In genomic region chr3:145463731-145464130, GRCm38 (mm10) we compare ENCODE assay signal across 23 mouse cellular contexts.
A peak's percentile ranks its signal among the peaks of the same experiment; 100 is the strongest.
DNase-seq lines count a peak whose midpoint lies in the region; ATAC-seq and TF ChIP-seq lines count a peak whose summit lies in the region.
"Had no signal": no experiment of that assay in that cellular context is flagged by ENCODE, and none has a peak within 500 bp of the region (broad histone marks: within the 10 kb centered on the region; RNA-seq: fewer than 3 reads in every experiment).

No protein-coding gene starts in this region.

- H3K9ac ChIP-seq in forebrain, embryonic 12.5 days = no peak overlapping the region
- H3K9ac ChIP-seq in hindbrain, embryonic 12.5 days = no peak overlapping the region
- H3K9ac ChIP-seq in hindbrain, postnatal 0 days (replicated peaks; ENCODE audit: low read length) = no peak overlapping the region
- H3K9ac ChIP-seq in neural tube, embryonic 12.5 days = no peak overlapping the region
- H3K9ac ChIP-seq: embryonic facial prominence, embryonic 15.5 days; heart, embryonic 15.5 days; hindbrain, embryonic 14.5 days had no signal

- no peak for DNase-seq in forebrain, embryonic 10.5 days (ENCODE audit: extremely low spot score, low spot score)
- DNase-seq in hindbrain, postnatal 0 days (ENCODE audit: low spot score) = no peak
- no peak for DNase-seq in neural tube, embryonic 10.5 days (ENCODE audit: extremely low spot score, low spot score)
- no peak for DNase-seq in ovary, postnatal 10 days (ENCODE audit: low spot score)
- DNase-seq: adrenal gland, postnatal 14 days; cerebellum, adult 11-12 months; cerebellum, adult 9-11 months; cerebellum, postnatal 36 days; gastrocnemius, postnatal 10 days; heart, adult 2 months; heart, postnatal 14 days had no signal

- no peak overlapping the region for H3K27ac ChIP-seq in forebrain, embryonic 12.5 days
- no peak overlapping the region for H3K27ac ChIP-seq in forebrain, embryonic 10.5 days
- no peak overlapping the region for H3K27ac ChIP-seq in hindbrain, embryonic 12.5 days
- H3K27ac ChIP-seq in hindbrain, postnatal 0 days = no peak overlapping the region
- no peak overlapping the region for H3K27ac ChIP-seq in neural tube, embryonic 12.5 days
- H3K27ac ChIP-seq: embryonic facial prominence, embryonic 15.5 days; heart, adult 2 months; heart, embryonic 15.5 days; hindbrain, embryonic 14.5 days had no signal

- H3K27me3 ChIP-seq in forebrain, embryonic 12.5 days = no peaks in the 10 kb centered on the region
- H3K27me3 ChIP-seq in forebrain, embryonic 10.5 days (ENCODE audit: poor library complexity, severe bottlenecking) = no peaks in the 10 kb centered on the region
- H3K27me3 ChIP-seq in hindbrain, embryonic 12.5 days = no peaks in the 10 kb centered on the region
- H3K27me3 ChIP-seq in hindbrain, postnatal 0 days (ENCODE audit: insufficient read depth, low read length) = no peaks in the 10 kb centered on the region
- H3K27me3 ChIP-seq in neural tube, embryonic 12.5 days (replicated peaks) = no peaks in the 10 kb centered on the region
- H3K27me3 ChIP-seq: embryonic facial prominence, embryonic 15.5 days; Patski had no signal

- 0 out of 2 replicates have a peak, but pooled peaks have one; percentile 46 for ATAC-seq in forebrain, embryonic 12.5 days (ENCODE audit: low FRiP score)
- ATAC-seq in hindbrain, embryonic 12.5 days (ENCODE audit: low FRiP score) = peak; percentile 78
- ATAC-seq in hindbrain, postnatal 0 days = no peak
- ATAC-seq in neural tube, embryonic 12.5 days (ENCODE audit: low FRiP score, low read depth) = peak; percentile 66
- ATAC-seq: activated CD4-positive, CD25-positive, alpha-beta regulatory T cell, adult 4 months; forebrain, embryonic 16.5 days; inflammation-experienced regulatory T-cells, adult 6 months; Patski had no signal

- H3K36me3 ChIP-seq in forebrain, embryonic 12.5 days (replicated peaks) = no peaks in the 10 kb centered on the region
- no peaks in the 10 kb centered on the region for H3K36me3 ChIP-seq in forebrain, embryonic 10.5 days (replicated peaks)
- no peaks in the 10 kb centered on the region for H3K36me3 ChIP-seq in hindbrain, embryonic 12.5 days
- no peaks in the 10 kb centered on the region for H3K36me3 ChIP-seq in hindbrain, postnatal 0 days (ENCODE audit: insufficient read depth, low read length)
- no peaks in the 10 kb centered on the region for H3K36me3 ChIP-seq in neural tube, embryonic 12.5 days
- H3K36me3 ChIP-seq: embryonic facial prominence, embryonic 15.5 days; heart, embryonic 15.5 days had no signal

- TF ChIP-seq CTCF in hindbrain, postnatal 0 days (IDR thresholded peaks at IDR 0.05; ENCODE audit: low read depth) = no peak

- no peaks in the 10 kb centered on the region for H3K9me3 ChIP-seq in forebrain, embryonic 12.5 days
- no peaks in the 10 kb centered on the region for H3K9me3 ChIP-seq in forebrain, embryonic 10.5 days
- no peaks in the 10 kb centered on the region for H3K9me3 ChIP-seq in hindbrain, embryonic 12.5 days (replicated peaks)
- no peaks in the 10 kb centered on the region for H3K9me3 ChIP-seq in hindbrain, postnatal 0 days (ENCODE audit: low read length)
- H3K9me3 ChIP-seq in neural tube, embryonic 12.5 days = no peaks in the 10 kb centered on the region
- H3K9me3 ChIP-seq: embryonic facial prominence, embryonic 15.5 days; heart, embryonic 15.5 days had no signal

- H3K4me2 ChIP-seq in forebrain, embryonic 12.5 days = no peak overlapping the region
- no peak overlapping the region for H3K4me2 ChIP-seq in hindbrain, embryonic 12.5 days (replicated peaks)
- no peak overlapping the region for H3K4me2 ChIP-seq in hindbrain, postnatal 0 days (ENCODE audit: low read depth, low read length)
- H3K4me2 ChIP-seq in neural tube, embryonic 12.5 days (replicated peaks) = no peak overlapping the region
- H3K4me2 ChIP-seq: embryonic facial prominence, embryonic 15.5 days; heart, embryonic 11.5 days; heart, embryonic 15.5 days; hindbrain, embryonic 14.5 days had no signal

- 91% methylated on average over 2 of the region's 2 CpGs for WGBS in forebrain, embryonic 12.5 days
- WGBS in forebrain, embryonic 10.5 days = 86% methylated on average over 2 of the region's 2 CpGs
- WGBS in hindbrain, embryonic 12.5 days = 59% methylated on average over 2 of the region's 2 CpGs
- 82% methylated on average over 2 of the region's 2 CpGs for WGBS in hindbrain, postnatal 0 days
- 56% methylated on average over 2 of the region's 2 CpGs for WGBS in neural tube, embryonic 12.5 days

- no peak overlapping the region for H3K4me3 ChIP-seq in forebrain, embryonic 12.5 days (replicated peaks)
- H3K4me3 ChIP-seq in forebrain, embryonic 10.5 days = no peak overlapping the region
- H3K4me3 ChIP-seq in hindbrain, embryonic 12.5 days = no peak overlapping the region
- H3K4me3 ChIP-seq in hindbrain, postnatal 0 days (ENCODE audit: low read length) = no peak overlapping the region
- H3K4me3 ChIP-seq in neural tube, embryonic 12.5 days = no peak overlapping the region
- H3K4me3 ChIP-seq: embryonic facial prominence, embryonic 15.5 days; erythroblast, embryonic 14.5 days; heart, adult 2 months; heart, embryonic 15.5 days had no signal

- H3K4me1 ChIP-seq in forebrain, embryonic 12.5 days = no peaks in the 10 kb centered on the region
- H3K4me1 ChIP-seq in forebrain, embryonic 10.5 days = 0 out of 2 replicates have a peak, but pooled peaks cover 4% of the 10 kb centered on the region
- no peaks in the 10 kb centered on the region; the same call in 1 of the 2 replicates for H3K4me1 ChIP-seq in hindbrain, embryonic 12.5 days
- H3K4me1 ChIP-seq in hindbrain, postnatal 0 days (ENCODE audit: insufficient read depth, low read length) = no peaks in the 10 kb centered on the region
- no peaks in the 10 kb centered on the region for H3K4me1 ChIP-seq in neural tube, embryonic 12.5 days
- H3K4me1 ChIP-seq: heart, embryonic 15.5 days had no signal
